23 mouse cellular contexts compared by ENCODE assay signal in genomic region chr2:122140815-122141214, GRCm38 (mm10). TPM values are rescaled to one million over a fixed set of nuclear protein-coding genes. Genes with fewer than 3 reads are reported as not detected.
DNase-seq lines count a peak whose midpoint lies in the region; ATAC-seq and TF ChIP-seq lines count a peak whose summit lies in the region.
"Had no signal": no experiment of that assay in that cellular context is flagged by ENCODE, and none has a peak within 500 bp of the region (broad histone marks: within the 10 kb centered on the region; RNA-seq: fewer than 3 reads in every experiment).

No protein-coding gene starts in this region.

- peaks cover 4% of the 10 kb centered on the region for H3K4me1 ChIP-seq in liver, adult 2 months (ENCODE audit: control insufficient read depth, insufficient read depth, low read length)
- H3K4me1 ChIP-seq in liver, embryonic 12.5 days, result peaks cover 24% of the 10 kb centered on the region
- H3K4me1 ChIP-seq in liver, embryonic 16.5 days (ENCODE audit: control insufficient read depth, low read depth, low read length), result peaks cover 16% of the 10 kb centered on the region
- H3K4me1 ChIP-seq: embryonic facial prominence, embryonic 13.5 days had no signal

- TF ChIP-seq POLR2A in liver, adult 2 months (IDR thresholded peaks at IDR 0.05; ENCODE audit: extremely low read depth, insufficient read depth, low read length), result no peak

- H3K9ac ChIP-seq in liver, adult 2 months (ENCODE audit: low read depth, low read length), result peak overlapping the region; percentile 42
- no peak overlapping the region for H3K9ac ChIP-seq in liver, embryonic 12.5 days
- no peak overlapping the region for H3K9ac ChIP-seq in liver, embryonic 16.5 days (ENCODE audit: low read depth, low read length)
- H3K9ac ChIP-seq: embryonic facial prominence, embryonic 13.5 days; heart, embryonic 13.5 days had no signal

- H3K79me2 ChIP-seq in liver, adult 2 months (ENCODE audit: control insufficient read depth, insufficient read depth, low read length), result no peaks in the 10 kb centered on the region

- no peak overlapping the region for H3K4me3 ChIP-seq in liver, adult 2 months (ENCODE audit: insufficient read depth, low read depth, low read length)
- H3K4me3 ChIP-seq in liver, embryonic 12.5 days, result no peak overlapping the region
- no peak overlapping the region for H3K4me3 ChIP-seq in liver, embryonic 16.5 days (ENCODE audit: low read depth, low read length)
- H3K4me3 ChIP-seq: embryonic facial prominence, embryonic 13.5 days; heart, embryonic 13.5 days had no signal

- TF ChIP-seq CTCF in liver, adult 2 months (IDR thresholded peaks at IDR 0.05; ENCODE audit: low read depth, low read length), result no peak

- no peaks in the 10 kb centered on the region for H3K36me3 ChIP-seq in liver, adult 2 months (ENCODE audit: control insufficient read depth, insufficient read depth, low read length)
- no peaks in the 10 kb centered on the region for H3K36me3 ChIP-seq in liver, embryonic 12.5 days
- H3K36me3 ChIP-seq in liver, embryonic 16.5 days (ENCODE audit: control insufficient read depth, insufficient read depth), result no peaks in the 10 kb centered on the region
- H3K36me3 ChIP-seq: embryonic facial prominence, embryonic 13.5 days; heart, embryonic 13.5 days had no signal

- peak overlapping the region; percentile 94 for H3K27ac ChIP-seq in liver, adult 2 months (replicated peaks; ENCODE audit: insufficient read depth, low read depth, low read length)
- peak overlapping the region; percentile 67 for H3K27ac ChIP-seq in liver, embryonic 12.5 days
- peak overlapping the region; percentile 81 for H3K27ac ChIP-seq in liver, embryonic 16.5 days (ENCODE audit: low read length)
- H3K27ac ChIP-seq: embryonic facial prominence, embryonic 13.5 days; heart, embryonic 13.5 days had no signal

- H3K9me3 ChIP-seq in liver, embryonic 12.5 days (replicated peaks), result no peaks in the 10 kb centered on the region
- H3K9me3 ChIP-seq in liver, embryonic 16.5 days (replicated peaks; ENCODE audit: control insufficient read depth, low read length), result no peaks in the 10 kb centered on the region
- H3K9me3 ChIP-seq: embryonic facial prominence, embryonic 13.5 days; heart, embryonic 13.5 days had no signal

- no peak overlapping the region for H3K4me2 ChIP-seq in liver, embryonic 12.5 days
- peak overlapping the region; percentile 15; the same call in 1 of the 2 replicates for H3K4me2 ChIP-seq in liver, embryonic 16.5 days (ENCODE audit: low read depth, low read length)
- H3K4me2 ChIP-seq: embryonic facial prominence, embryonic 13.5 days; heart, embryonic 13.5 days had no signal

- ATAC-seq in liver, embryonic 12.5 days, result no peak
- peak; percentile 49 for ATAC-seq in liver, embryonic 16.5 days (ENCODE audit: low read depth)
- no peak for ATAC-seq in megakaryocyte-erythroid progenitor cell, adult 5-6 weeks (replicated peaks; ENCODE audit: low FRiP score, low TSS enrichment, poor library complexity, severe bottlenecking)
- no peak for ATAC-seq in erythroblast, adult 5-6 weeks (replicated peaks; ENCODE audit: low FRiP score, poor library complexity, severe bottlenecking)
- ATAC-seq: activated CD4-positive, CD25-positive, alpha-beta regulatory T cell, adult 4 months; forebrain, embryonic 14.5 days; Patski had no signal

- 21% methylated on average over 2 of the region's 2 CpGs for WGBS in liver, adult 2 months
- WGBS in liver, embryonic 12.5 days (ENCODE audit: insufficient replicate concordance), result 61% methylated on average over 2 of the region's 2 CpGs
- WGBS in liver, embryonic 16.5 days (ENCODE audit: insufficient replicate concordance), result 45% methylated on average over 2 of the region's 2 CpGs

- peak; percentile 84 for DNase-seq in liver, adult 2 months (ENCODE audit: extremely low read depth, low read depth, low spot score)
- DNase-seq in liver, result no peak
- no peak for DNase-seq in adrenal gland, postnatal 14 days
- DNase-seq: adrenal gland, postnatal 25 days; cerebellum, adult 18-20 months; cerebellum, adult 9-11 months; cerebellum, postnatal 36 days; gastrocnemius, postnatal 36 days; heart, postnatal 36 days had no signal

- no peaks in the 10 kb centered on the region for H3K27me3 ChIP-seq in liver, adult 2 months (ENCODE audit: control insufficient read depth, insufficient read depth, low read length)
- no peaks in the 10 kb centered on the region for H3K27me3 ChIP-seq in liver, embryonic 12.5 days (replicated peaks)
- H3K27me3 ChIP-seq in liver, embryonic 16.5 days (ENCODE audit: control insufficient read depth, insufficient read depth, low read depth, low read length), result no peaks in the 10 kb centered on the region
- H3K27me3 ChIP-seq: CH12.LX; embryonic facial prominence, embryonic 13.5 days; heart, embryonic 13.5 days had no signal

RNA-seq across cellular contexts. Expression of gene B2m, which starts 6.7 kb away (rescaled TPM):
- total RNA-seq in liver, adult 2 months (2014; rRNA removed), result 1,301 and 1,615 TPM in 2 replicates
- polyA plus RNA-seq in liver, adult 2 months (2012; rRNA removed), result 2,279 and 2,555 TPM in 2 replicates
- polyA plus RNA-seq in liver, embryonic 12.5 days (2016; fragmentation: Nextera tagmentation; extraction: Ambion mirVana), result 273 and 281 TPM in 2 replicates
- polyA plus RNA-seq in liver, embryonic 16.5 days (2015; fragmentation: Nextera tagmentation; extraction: Ambion mirVana), result 426 and 495 TPM in 2 replicates
- total RNA-seq in megakaryocyte-erythroid progenitor cell, adult 5-6 weeks (2014; fragmentation: Nextera tagmentation), result 1,448 and 1,509 TPM in 2 replicates
- 1,672 and 1,891 TPM in 2 replicates for total RNA-seq in megakaryocyte-erythroid progenitor cell, adult 5-6 weeks (2017)
- total RNA-seq in erythroblast, adult 5-6 weeks (2015; ENCODE audit: low replicate concordance), result 1,642 and 1,724 TPM in 2 replicates
- total RNA-seq in erythroblast, adult 5-6 weeks (2017; ENCODE audit: low replicate concordance), result 563 and 1,023 TPM in 2 replicates
- total RNA-seq in adrenal gland, postnatal 14 days (2021), result 400 and 401 TPM in 2 replicates

RNA-seq across cellular contexts. Expression of gene Trim69, which starts 19.7 kb away (rescaled TPM):
- 0.09 and 0.13 TPM in 2 replicates for total RNA-seq in liver, adult 2 months (2014; rRNA removed)
- 0.07 TPM in 1 of 2 replicates, not detected in the other for polyA plus RNA-seq in liver, adult 2 months (2012; rRNA removed)
- polyA plus RNA-seq in liver, embryonic 12.5 days (2016; fragmentation: Nextera tagmentation; extraction: Ambion mirVana), result 0.07 TPM in 1 of 2 replicates, not detected in the other
- 0.05 and 0.07 TPM in 2 replicates for polyA plus RNA-seq in liver, embryonic 16.5 days (2015; fragmentation: Nextera tagmentation; extraction: Ambion mirVana)
- not detected in 2 replicates for total RNA-seq in megakaryocyte-erythroid progenitor cell, adult 5-6 weeks (2014; fragmentation: Nextera tagmentation)
- total RNA-seq in megakaryocyte-erythroid progenitor cell, adult 5-6 weeks (2017), result 0.76 and 1.1 TPM in 2 replicates
- total RNA-seq in erythroblast, adult 5-6 weeks (2015; ENCODE audit: low replicate concordance), result not detected in 2 replicates
- total RNA-seq in erythroblast, adult 5-6 weeks (2017; ENCODE audit: low replicate concordance), result not detected in 2 replicates
- not detected in 2 replicates for total RNA-seq in adrenal gland, postnatal 14 days (2021)
- total RNA-seq: adrenal gland, postnatal 25 days; gastrocnemius, adult 8-10 months; gastrocnemius, postnatal 36 days had no signal
- polyA plus RNA-seq: embryonic facial prominence, embryonic 13.5 days; forebrain, embryonic 14.5 days; heart, embryonic 13.5 days; heart, postnatal 0 days; hindbrain, embryonic 11.5 days had no signal

RNA-seq across cellular contexts. Expression of gene Spg11, which starts 22.6 kb away (rescaled TPM):
- total RNA-seq in liver, adult 2 months (2014; rRNA removed), result 9.3 and 10.5 TPM in 2 replicates
- polyA plus RNA-seq in liver, adult 2 months (2012; rRNA removed), result 4.0 and 4.3 TPM in 2 replicates
- polyA plus RNA-seq in liver, embryonic 12.5 days (2016; fragmentation: Nextera tagmentation; extraction: Ambion mirVana), result 5.8 and 6.2 TPM in 2 replicates
- 3.2 and 3.5 TPM in 2 replicates for polyA plus RNA-seq in liver, embryonic 16.5 days (2015; fragmentation: Nextera tagmentation; extraction: Ambion mirVana)
- 9.8 and 13.1 TPM in 2 replicates for total RNA-seq in megakaryocyte-erythroid progenitor cell, adult 5-6 weeks (2014; fragmentation: Nextera tagmentation)
- total RNA-seq in megakaryocyte-erythroid progenitor cell, adult 5-6 weeks (2017), result 9.8 and 11.7 TPM in 2 replicates
- 2.5 and 4.4 TPM in 2 replicates for total RNA-seq in erythroblast, adult 5-6 weeks (2015; ENCODE audit: low replicate concordance)
- 4.5 and 5.6 TPM in 2 replicates for total RNA-seq in erythroblast, adult 5-6 weeks (2017; ENCODE audit: low replicate concordance)
- total RNA-seq in adrenal gland, postnatal 14 days (2021), result 15.3 and 16.9 TPM in 2 replicates

RNA-seq across cellular contexts. Expression of gene Patl2, which starts 45.2 kb away (rescaled TPM):
- 0.09 TPM in 1 of 2 replicates, not detected in the other for total RNA-seq in liver, adult 2 months (2014; rRNA removed)
- polyA plus RNA-seq in liver, adult 2 months (2012; rRNA removed), result not detected in 2 replicates
- 0.05 TPM in 1 of 2 replicates, not detected in the other for polyA plus RNA-seq in liver, embryonic 12.5 days (2016; fragmentation: Nextera tagmentation; extraction: Ambion mirVana)
- polyA plus RNA-seq in liver, embryonic 16.5 days (2015; fragmentation: Nextera tagmentation; extraction: Ambion mirVana), result 0.04 and 0.07 TPM in 2 replicates
- not detected in 2 replicates for total RNA-seq in megakaryocyte-erythroid progenitor cell, adult 5-6 weeks (2014; fragmentation: Nextera tagmentation)
- not detected in 2 replicates for total RNA-seq in megakaryocyte-erythroid progenitor cell, adult 5-6 weeks (2017)
- not detected in 2 replicates for total RNA-seq in erythroblast, adult 5-6 weeks (2015; ENCODE audit: low replicate concordance)
- not detected in 2 replicates for total RNA-seq in erythroblast, adult 5-6 weeks (2017; ENCODE audit: low replicate concordance)
- 0.26 TPM in 1 of 2 replicates, not detected in the other for total RNA-seq in adrenal gland, postnatal 14 days (2021)
- total RNA-seq: adrenal gland, adult 18-20 months; adrenal gland, postnatal 25 days; CH12.LX; gastrocnemius, adult 8-10 months; gastrocnemius, postnatal 36 days; heart, postnatal 36 days had no signal
- polyA plus RNA-seq: embryonic facial prominence, embryonic 13.5 days; forebrain, embryonic 14.5 days; heart, embryonic 13.5 days had no signal

RNA-seq across cellular contexts. Expression of gene Terb2, which starts 45.3 kb away (rescaled TPM):
- not detected in 2 replicates for total RNA-seq in liver, adult 2 months (2014; rRNA removed)
- not detected in 2 replicates for polyA plus RNA-seq in liver, adult 2 months (2012; rRNA removed)
- polyA plus RNA-seq in liver, embryonic 12.5 days (2016; fragmentation: Nextera tagmentation; extraction: Ambion mirVana), result not detected in 2 replicates
- not detected in 2 replicates for polyA plus RNA-seq in liver, embryonic 16.5 days (2015; fragmentation: Nextera tagmentation; extraction: Ambion mirVana)
- not detected in 2 replicates for total RNA-seq in megakaryocyte-erythroid progenitor cell, adult 5-6 weeks (2014; fragmentation: Nextera tagmentation)
- total RNA-seq in megakaryocyte-erythroid progenitor cell, adult 5-6 weeks (2017), result not detected in 2 replicates
- not detected in 2 replicates for total RNA-seq in erythroblast, adult 5-6 weeks (2015; ENCODE audit: low replicate concordance)
- total RNA-seq in erythroblast, adult 5-6 weeks (2017; ENCODE audit: low replicate concordance), result not detected in 2 replicates
- not detected in 2 replicates for total RNA-seq in adrenal gland, postnatal 14 days (2021)
- total RNA-seq: adrenal gland, adult 18-20 months; adrenal gland, postnatal 25 days; CH12.LX; gastrocnemius, adult 8-10 months; gastrocnemius, postnatal 36 days; heart, postnatal 36 days had no signal
- polyA plus RNA-seq: activated CD4-positive, CD25-positive, alpha-beta regulatory T cell, adult 4 months; embryonic facial prominence, embryonic 13.5 days; forebrain, embryonic 14.5 days; heart, embryonic 13.5 days; heart, postnatal 0 days; hindbrain, embryonic 11.5 days; Patski had no signal
